Mouse (Mus musculus): ENCODE measurements around the gene Gclc. TPM values are rescaled to one million over a fixed set of nuclear protein-coding genes. Genes with fewer than 3 reads are reported as not detected.
A peak's percentile ranks its signal among the peaks of the same experiment; 100 is the strongest.

Gclc gene
- total and polyA plus RNA-seq, 2 experiments from 2014 or later: 16.9 to 24.9 TPM

DNA sequence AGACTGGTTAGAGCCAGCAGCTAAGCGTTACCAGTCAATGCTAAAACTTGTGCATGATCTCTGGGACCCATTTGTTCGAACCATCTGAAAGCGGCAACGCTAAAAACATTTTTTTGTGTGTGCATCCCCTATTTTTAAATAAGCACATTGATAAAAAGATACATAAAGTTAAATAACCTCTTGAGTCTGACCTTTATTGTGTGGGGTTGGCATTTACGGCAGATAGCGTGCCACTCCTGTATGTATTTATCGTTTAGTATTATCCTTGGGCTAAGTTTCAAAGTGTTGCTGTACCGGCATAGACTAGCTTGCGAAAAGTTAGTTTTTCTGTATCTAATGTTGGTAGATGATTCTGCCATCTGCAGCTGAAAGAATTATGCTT lies 1.1 kb downstream of the Gclc start:
- Histone ChIP-seq H3K4me3 (ENCODE audit: low read length) (peak overlapping the region; percentile 94), H3K4me2 (ENCODE audit: low read depth, low read length) (peak overlapping the region; percentile 81), H3K27ac (no peak overlapping the region), H3K9ac (replicated peaks; ENCODE audit: low read length) (peak overlapping the region; percentile 77), H3K4me1 (ENCODE audit: insufficient read depth, low read length) (no peaks in the 10 kb centered on the region), H3K9me3 (ENCODE audit: low read length) (no peaks in the 10 kb centered on the region), H3K36me3 (ENCODE audit: insufficient read depth, low read length) (no peaks in the 10 kb centered on the region), H3K27me3 (ENCODE audit: insufficient read depth, low read length) (no peaks in the 10 kb centered on the region)
- 14% methylated on average over 9 of the region's 9 CpGs for WGBS
- no peak for ATAC-seq
- no peak for DNase-seq (ENCODE audit: low spot score)
- TF ChIP-seq CTCF (IDR thresholded peaks at IDR 0.05; ENCODE audit: low read depth): no peak

DNA sequence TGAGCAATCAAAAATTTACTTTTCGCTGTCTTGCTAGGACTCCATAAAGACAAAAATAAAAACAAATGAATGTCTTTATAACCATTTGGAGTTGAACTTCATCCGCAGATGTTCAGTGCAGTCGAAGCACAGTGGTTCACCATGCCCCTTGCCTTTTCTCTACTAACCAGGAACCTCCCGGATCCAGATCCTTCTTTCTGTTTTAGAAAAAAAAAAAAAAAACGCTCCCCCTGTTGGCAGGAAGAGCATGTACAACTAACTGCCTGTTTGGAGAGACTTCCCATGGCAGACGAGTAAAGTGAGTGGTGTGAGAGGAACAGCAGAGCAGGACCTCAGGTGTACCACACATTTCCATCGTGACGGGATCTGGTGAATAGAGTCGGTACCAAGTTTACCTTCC lies 1.7 kb downstream of the Gclc start:
- Histone ChIP-seq H3K4me3 (ENCODE audit: low read length) (peak overlapping the region; percentile 94), H3K9ac (replicated peaks; ENCODE audit: low read length) (no peak overlapping the region), H3K4me1 (ENCODE audit: insufficient read depth, low read length) (no peaks in the 10 kb centered on the region), H3K36me3 (ENCODE audit: insufficient read depth, low read length) (no peaks in the 10 kb centered on the region), H3K4me2 (ENCODE audit: low read depth, low read length) (peak overlapping the region; percentile 81), H3K27ac (no peak overlapping the region), H3K27me3 (ENCODE audit: insufficient read depth, low read length) (no peaks in the 10 kb centered on the region), H3K9me3 (ENCODE audit: low read length) (no peaks in the 10 kb centered on the region)
- peak; percentile 56 for DNase-seq (ENCODE audit: low spot score)
- peak; percentile 71 for TF ChIP-seq CTCF (IDR thresholded peaks at IDR 0.05; ENCODE audit: low read depth)
- 30% methylated on average over 9 of the region's 9 CpGs for WGBS
- ATAC-seq: no peak

DNA sequence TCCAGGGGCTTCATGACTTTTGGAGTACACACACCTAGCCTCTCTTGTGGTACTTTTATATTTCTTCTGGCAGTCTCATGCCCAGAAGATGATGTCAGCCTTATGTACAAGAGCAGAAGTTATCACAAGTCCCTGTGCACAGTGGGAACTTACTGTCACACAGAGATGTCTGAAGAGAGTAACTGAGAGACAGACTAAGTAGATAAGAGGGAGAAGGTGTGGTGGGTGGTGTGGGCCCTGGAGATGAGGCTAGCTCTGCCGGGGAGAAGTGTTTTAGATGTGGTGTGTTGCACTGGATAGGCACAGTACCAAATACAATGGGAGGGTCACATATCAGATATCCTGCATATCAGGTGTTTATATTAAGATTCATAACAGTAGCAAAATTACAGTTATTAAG lies 3.0 kb downstream of the Gclc start:
- Histone ChIP-seq H3K9ac (replicated peaks; ENCODE audit: low read length) (no peak overlapping the region), H3K27ac (no peak overlapping the region), H3K4me3 (ENCODE audit: low read length) (no peak overlapping the region), H3K36me3 (ENCODE audit: insufficient read depth, low read length) (no peaks in the 10 kb centered on the region), H3K4me2 (ENCODE audit: low read depth, low read length) (no peak overlapping the region), H3K4me1 (ENCODE audit: insufficient read depth, low read length) (no peaks in the 10 kb centered on the region), H3K27me3 (ENCODE audit: insufficient read depth, low read length) (no peaks in the 10 kb centered on the region), H3K9me3 (ENCODE audit: low read length) (no peaks in the 10 kb centered on the region)
- no peak for ATAC-seq
- no peak for TF ChIP-seq CTCF (IDR thresholded peaks at IDR 0.05; ENCODE audit: low read depth)
- 84% methylated on average over 1 of the region's 1 CpGs for WGBS
- no peak for DNase-seq (ENCODE audit: low spot score)

DNA sequence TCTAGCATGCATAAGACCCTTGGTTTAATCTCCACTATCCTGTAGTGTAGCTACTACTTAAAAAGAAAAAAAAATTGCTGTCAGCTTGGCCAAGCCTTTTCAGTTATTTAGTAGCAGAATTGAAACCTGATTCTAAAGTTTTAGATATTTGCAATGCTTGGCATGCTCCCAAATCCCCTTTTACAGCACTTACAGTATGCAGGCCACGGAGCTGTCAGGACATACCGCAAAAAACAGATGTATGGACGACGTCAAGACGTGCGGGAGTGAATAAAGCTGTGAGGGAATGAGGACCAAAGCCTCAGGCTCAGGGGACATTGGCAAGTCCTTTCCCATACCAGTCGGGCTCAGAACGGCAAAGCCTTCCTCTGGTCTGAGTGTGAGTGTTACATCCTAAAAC lies 4.1 kb downstream of the Gclc start:
- no peaks in the 10 kb centered on the region for H3K4me1 ChIP-seq (ENCODE audit: insufficient read depth, low read length)
- H3K4me3 ChIP-seq (ENCODE audit: low read length): no peak overlapping the region
- H3K36me3 ChIP-seq (ENCODE audit: insufficient read depth, low read length): no peaks in the 10 kb centered on the region
- H3K9me3 ChIP-seq (ENCODE audit: low read length): no peaks in the 10 kb centered on the region
- H3K27ac ChIP-seq: no peak overlapping the region
- no peak for ATAC-seq
- no peak overlapping the region for H3K4me2 ChIP-seq (ENCODE audit: low read depth, low read length)
- DNase-seq (ENCODE audit: low spot score): no peak
- H3K9ac ChIP-seq (replicated peaks; ENCODE audit: low read length): no peak overlapping the region
- TF ChIP-seq CTCF (IDR thresholded peaks at IDR 0.05; ENCODE audit: low read depth): no peak
- no peaks in the 10 kb centered on the region for H3K27me3 ChIP-seq (ENCODE audit: insufficient read depth, low read length)
- WGBS: 72% methylated on average over 8 of the region's 8 CpGs

DNA sequence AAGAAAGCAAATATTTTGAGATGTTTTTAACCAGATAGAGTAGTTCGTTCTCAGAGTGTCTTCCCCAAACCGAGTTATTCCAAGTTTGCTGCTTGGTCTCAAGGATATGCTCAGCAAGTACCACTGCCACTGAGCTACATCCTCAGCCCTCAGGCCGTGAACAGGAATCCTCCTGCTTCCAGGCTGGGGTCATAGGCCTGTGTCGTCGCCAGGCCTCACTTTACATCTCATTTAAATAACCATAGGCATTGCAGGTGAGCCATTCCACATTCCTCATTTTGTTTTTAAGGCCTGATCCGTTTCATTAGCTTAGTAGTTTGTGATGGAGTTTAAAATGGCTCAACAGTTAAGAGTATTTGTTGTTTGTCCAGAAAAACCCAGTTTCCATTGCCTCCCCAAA lies 4.8 kb downstream of the Gclc start:
- H3K4me3 ChIP-seq (ENCODE audit: low read length): no peak overlapping the region
- WGBS: 63% methylated on average over 6 of the region's 6 CpGs
- ATAC-seq: no peak

DNA sequence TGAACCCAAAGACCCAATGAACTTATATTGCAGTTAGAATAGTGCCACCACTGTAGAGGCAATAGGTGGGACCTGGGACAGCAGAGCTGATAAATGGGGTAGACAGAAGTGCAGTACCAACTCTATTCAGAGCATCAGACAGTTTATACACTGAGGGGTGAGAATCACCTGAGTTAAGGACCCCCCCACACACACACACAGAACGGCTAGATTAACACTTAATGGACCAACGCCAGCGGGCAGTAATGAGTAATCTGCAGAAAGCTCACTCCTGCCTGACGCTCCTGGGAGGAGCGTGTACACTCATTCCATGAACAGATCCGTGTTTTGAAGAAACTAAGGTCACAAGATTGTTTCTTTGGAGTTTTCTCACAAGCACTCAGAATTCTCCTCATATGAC lies 5.4 kb downstream of the Gclc start:
- ATAC-seq (no peak), DNase-seq (ENCODE audit: low spot score) (no peak)
- Histone ChIP-seq H3K27me3 (ENCODE audit: insufficient read depth, low read length) (no peaks in the 10 kb centered on the region), H3K9me3 (ENCODE audit: low read length) (no peaks in the 10 kb centered on the region), H3K27ac (no peak overlapping the region), H3K36me3 (ENCODE audit: insufficient read depth, low read length) (no peaks in the 10 kb centered on the region), H3K4me2 (ENCODE audit: low read depth, low read length) (no peak overlapping the region), H3K4me3 (ENCODE audit: low read length) (no peak overlapping the region), H3K9ac (replicated peaks; ENCODE audit: low read length) (no peak overlapping the region), H3K4me1 (ENCODE audit: insufficient read depth, low read length) (no peaks in the 10 kb centered on the region)
- TF ChIP-seq CTCF (IDR thresholded peaks at IDR 0.05; ENCODE audit: low read depth): no peak
- 76% methylated on average over 6 of the region's 6 CpGs for WGBS

More for the DNA sequence above, 4.8 kb downstream of the Gclc start:
- no peaks in the 10 kb centered on the region for H3K9me3 ChIP-seq (ENCODE audit: low read length)
- TF ChIP-seq CTCF (IDR thresholded peaks at IDR 0.05; ENCODE audit: low read depth): no peak
- no peak overlapping the region for H3K9ac ChIP-seq (replicated peaks; ENCODE audit: low read length)
- no peaks in the 10 kb centered on the region for H3K4me1 ChIP-seq (ENCODE audit: insufficient read depth, low read length)
- no peak for DNase-seq (ENCODE audit: low spot score)
- no peaks in the 10 kb centered on the region for H3K36me3 ChIP-seq (ENCODE audit: insufficient read depth, low read length)
- no peak overlapping the region for H3K4me2 ChIP-seq (ENCODE audit: low read depth, low read length)
- no peak overlapping the region for H3K27ac ChIP-seq
- no peaks in the 10 kb centered on the region for H3K27me3 ChIP-seq (ENCODE audit: insufficient read depth, low read length)

DNA sequence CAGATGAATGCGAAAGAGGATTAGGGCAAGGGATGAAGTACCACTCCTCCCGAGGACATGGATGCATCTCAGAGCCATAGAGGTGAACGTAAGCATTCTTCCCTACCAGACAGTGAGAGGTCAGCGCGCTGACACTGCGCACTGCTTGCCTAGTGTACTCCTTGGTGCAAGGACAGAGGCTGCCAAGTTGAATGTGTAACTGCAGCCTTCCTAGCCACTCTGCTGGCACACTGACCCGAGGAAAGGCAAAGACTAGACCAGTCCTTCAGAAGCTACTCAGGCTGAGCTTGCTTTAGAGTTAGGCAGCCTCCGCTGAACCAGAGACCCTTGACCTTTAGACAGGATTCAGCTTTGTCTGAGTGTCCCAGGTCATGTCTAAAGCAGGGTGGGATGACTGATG lies 11.9 kb downstream of the Gclc start:
- WGBS: 87% methylated on average over 8 of the region's 8 CpGs

More for the DNA sequence above, 11.9 kb downstream of the Gclc start:
- no peaks in the 10 kb centered on the region for H3K27me3 ChIP-seq (ENCODE audit: insufficient read depth, low read length)
- TF ChIP-seq CTCF (IDR thresholded peaks at IDR 0.05; ENCODE audit: low read depth): no peak
- H3K27ac ChIP-seq: no peak overlapping the region
- no peak overlapping the region for H3K9ac ChIP-seq (replicated peaks; ENCODE audit: low read length)
- H3K4me3 ChIP-seq (ENCODE audit: low read length): no peak overlapping the region
- no peak overlapping the region for H3K4me2 ChIP-seq (ENCODE audit: low read depth, low read length)
- ATAC-seq: no peak
- 0 out of 2 replicates have a peak, but pooled peaks cover under 1% of the 10 kb centered on the region for H3K4me1 ChIP-seq (ENCODE audit: insufficient read depth, low read length)
- H3K36me3 ChIP-seq (ENCODE audit: insufficient read depth, low read length): no peaks in the 10 kb centered on the region
- H3K9me3 ChIP-seq (ENCODE audit: low read length): no peaks in the 10 kb centered on the region
- no peak for DNase-seq (ENCODE audit: low spot score)

Measured in hindbrain, postnatal 0 days (tissue).